Mouse (Mus musculus) small intestine, adult 2 months (tissue): ENCODE data around the gene Glcci1.

Source experiments
- CTCF ChIP-seq: fragments of 200-500 bp; IDR thresholded peaks from 2 replicates; pipeline ENCODE4 v1.5.1; 2012; ENCODE audit warnings: low read depth, mild to moderate bottlenecking, control low read depth, inconsistent platforms, low read length, moderate library complexity, mixed read lengths; ENCODE audit not compliant: insufficient replicate concordance, insufficient read length; ENCODE audit errors: extremely low read depth
- POLR2A ChIP-seq: fragments of 200-500 bp; IDR thresholded peaks from 2 replicates; pipeline ENCODE4 v1.6.1; 2012; ENCODE audit warnings: low read depth, mild to moderate bottlenecking, control low read depth, inconsistent platforms, low read length, moderate library complexity

DNA sequence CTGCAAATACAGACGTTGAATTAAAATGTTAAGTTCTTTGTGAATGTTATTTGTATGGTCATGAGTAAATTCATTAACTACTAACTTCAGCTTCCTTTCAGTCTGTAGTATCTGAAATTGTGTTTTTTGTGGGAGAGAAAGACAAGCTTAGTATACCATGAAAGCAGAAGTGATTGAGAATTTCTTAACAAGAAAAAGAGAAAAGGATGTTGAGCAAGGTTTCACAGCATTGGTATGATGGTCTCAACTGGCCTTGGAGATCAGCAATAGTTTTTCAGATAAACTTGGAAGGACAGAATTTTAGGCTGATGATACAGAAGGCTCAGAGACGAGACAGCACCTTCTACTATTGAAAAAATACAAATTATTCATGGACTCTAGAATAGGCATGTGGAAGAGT, 27.5 kb downstream of the Glcci1 start:
- TF ChIP-seq CTCF: no peak
- TF ChIP-seq POLR2A: no peak
